8 mouse cellular contexts compared by ENCODE assay signal in genomic region chr11:82952612-82953542, GRCm38 (mm10). TPM values are rescaled to one million over a fixed set of nuclear protein-coding genes. Genes with fewer than 3 reads are reported as not detected.
A peak's percentile ranks its signal among the peaks of the same experiment; 100 is the strongest.
DNase-seq lines count a peak whose midpoint lies in the region; ATAC-seq and TF ChIP-seq lines count a peak whose summit lies in the region.

No protein-coding gene starts in this region.

- DNase-seq in 416B (ENCODE audit: low read depth) (peak; percentile 90), MEL-GATA-1-ER (ENCODE audit: extremely low read depth, low read depth) (peak; percentile 89)
- DNase-seq in forebrain, embryonic 11.5 days (ENCODE audit: low spot score), result no peak
- DNase-seq in cerebellum, adult 2 months, result no peak
- DNase-seq in c-Kit-positive CD71-positive TER-119-positive erythroid progenitor cells, embryonic 14.5 days (ENCODE audit: low spot score), result no peak

- peak overlapping the region; percentile 51 for H3K4me2 ChIP-seq in kidney, embryonic 15.5 days
- H3K4me2 ChIP-seq in forebrain, embryonic 11.5 days (ENCODE audit: low read depth, low read length, severe bottlenecking), result no peak overlapping the region
- H3K4me2 ChIP-seq in forebrain, embryonic 15.5 days (replicated peaks), result no peak overlapping the region

- no peaks in the 10 kb centered on the region for H3K9me3 ChIP-seq in kidney, embryonic 15.5 days (replicated peaks)
- H3K9me3 ChIP-seq in forebrain, embryonic 11.5 days (ENCODE audit: control insufficient read depth, low read length), result no peaks in the 10 kb centered on the region
- no peaks in the 10 kb centered on the region for H3K9me3 ChIP-seq in forebrain, embryonic 15.5 days

- no peak for TF ChIP-seq POLR2A in cerebellum, adult 2 months (IDR thresholded peaks at IDR 0.05; ENCODE audit: borderline replicate concordance, insufficient read depth, low read length)

- H3K9ac ChIP-seq in kidney, embryonic 15.5 days, result no peak overlapping the region
- no peak overlapping the region for H3K9ac ChIP-seq in forebrain, embryonic 11.5 days (ENCODE audit: low read length)
- no peak overlapping the region for H3K9ac ChIP-seq in forebrain, embryonic 15.5 days (replicated peaks)

- peak overlapping the region; percentile 37 for H3K4me3 ChIP-seq in kidney, embryonic 15.5 days (replicated peaks)
- no peak overlapping the region for H3K4me3 ChIP-seq in forebrain, embryonic 11.5 days (ENCODE audit: low read depth, low read length)
- no peak overlapping the region for H3K4me3 ChIP-seq in cerebellum, adult 2 months (replicated peaks; ENCODE audit: insufficient read depth, low read depth, low read length)
- no peak overlapping the region for H3K4me3 ChIP-seq in forebrain, embryonic 15.5 days

- H3K36me3 ChIP-seq in kidney, embryonic 15.5 days, result no peaks in the 10 kb centered on the region
- no peaks in the 10 kb centered on the region for H3K36me3 ChIP-seq in forebrain, embryonic 11.5 days (ENCODE audit: control insufficient read depth, insufficient read depth, low read length)
- no peaks in the 10 kb centered on the region for H3K36me3 ChIP-seq in forebrain, embryonic 15.5 days

- H3K27ac ChIP-seq in kidney, embryonic 15.5 days, result peak overlapping the region; percentile 59; the same call in 1 of the 2 replicates
- no peak overlapping the region for H3K27ac ChIP-seq in forebrain, embryonic 11.5 days (ENCODE audit: low read depth, low read length)
- no peak overlapping the region for H3K27ac ChIP-seq in cerebellum, adult 2 months (ENCODE audit: insufficient read depth, low read length)
- H3K27ac ChIP-seq in forebrain, embryonic 15.5 days (replicated peaks), result no peak overlapping the region

- H3K4me1 ChIP-seq in kidney, embryonic 15.5 days, result peaks cover 10% of the 10 kb centered on the region
- H3K4me1 ChIP-seq in forebrain, embryonic 11.5 days (replicated peaks; ENCODE audit: control insufficient read depth, insufficient read depth, low read length), result no peaks in the 10 kb centered on the region
- no peaks in the 10 kb centered on the region for H3K4me1 ChIP-seq in cerebellum, adult 2 months (ENCODE audit: control insufficient read depth, insufficient read depth, low read length)
- 0 out of 2 replicates have a peak, but pooled peaks cover 3% of the 10 kb centered on the region for H3K4me1 ChIP-seq in forebrain, embryonic 15.5 days

- no peak for TF ChIP-seq CTCF in cerebellum, adult 2 months (IDR thresholded peaks at IDR 0.05; ENCODE audit: borderline replicate concordance, insufficient read depth, low read depth, low read length)

- 56% methylated on average over 9 of the region's 9 CpGs for WGBS in kidney, embryonic 15.5 days
- 66% methylated on average over 9 of the region's 9 CpGs for WGBS in forebrain, embryonic 11.5 days
- WGBS in cerebellum, adult 2 months, result 71% methylated on average over 9 of the region's 9 CpGs
- 72% methylated on average over 9 of the region's 9 CpGs for WGBS in forebrain, embryonic 15.5 days

- H3K27me3 ChIP-seq in kidney, embryonic 15.5 days, result peaks cover 60% of the 10 kb centered on the region
- peaks cover 24% of the 10 kb centered on the region for H3K27me3 ChIP-seq in forebrain, embryonic 11.5 days (ENCODE audit: control insufficient read depth, insufficient read depth, low read length)
- no peaks in the 10 kb centered on the region; the same call in 1 of the 2 replicates for H3K27me3 ChIP-seq in cerebellum, adult 2 months (ENCODE audit: control insufficient read depth, insufficient read depth, low read length)
- H3K27me3 ChIP-seq in forebrain, embryonic 15.5 days, result peaks cover 49% of the 10 kb centered on the region

- no peak for ATAC-seq in kidney, embryonic 15.5 days (replicated peaks; ENCODE audit: low FRiP score)
- peak; percentile 94 for ATAC-seq in megakaryocyte progenitor cell, adult 5-6 weeks (replicated peaks; ENCODE audit: poor library complexity)
- no peak for ATAC-seq in forebrain, embryonic 11.5 days (replicated peaks; ENCODE audit: low FRiP score)
- ATAC-seq in forebrain, embryonic 15.5 days (replicated peaks), result no peak

RNA-seq across cellular contexts. Expression of gene Slfn5, which starts 1.7 kb away (rescaled TPM):
- polyA plus RNA-seq in kidney, embryonic 15.5 days (2015; fragmentation: Nextera tagmentation; extraction: Ambion mirVana), result 7.4 and 9.8 TPM in 2 replicates
- 1.4 and 1.5 TPM in 2 replicates for total RNA-seq in megakaryocyte progenitor cell, adult 5-6 weeks (2015)
- total RNA-seq in megakaryocyte progenitor cell, adult 5-6 weeks (2017), result 1.7 and 2.8 TPM in 2 replicates
- 0.28 and 0.40 TPM in 2 replicates for polyA plus RNA-seq in forebrain, embryonic 11.5 days (2014; fragmentation: Nextera tagmentation; extraction: Ambion mirVana)
- polyA plus RNA-seq in cerebellum, adult 2 months (2012; rRNA removed), result 3.7 and 3.8 TPM in 2 replicates
- polyA plus RNA-seq in forebrain, embryonic 15.5 days (2015; fragmentation: Nextera tagmentation; extraction: Ambion mirVana), result 0.85 and 1.1 TPM in 2 replicates

RNA-seq across cellular contexts. Expression of gene Slfn9, which starts 38.8 kb away (rescaled TPM):
- polyA plus RNA-seq in kidney, embryonic 15.5 days (2015; fragmentation: Nextera tagmentation; extraction: Ambion mirVana), result 18.6 and 20.7 TPM in 2 replicates
- 33.4 and 33.6 TPM in 2 replicates for total RNA-seq in megakaryocyte progenitor cell, adult 5-6 weeks (2015)
- 33.1 and 41.3 TPM in 2 replicates for total RNA-seq in megakaryocyte progenitor cell, adult 5-6 weeks (2017)
- polyA plus RNA-seq in forebrain, embryonic 11.5 days (2014; fragmentation: Nextera tagmentation; extraction: Ambion mirVana), result 9.3 and 9.8 TPM in 2 replicates
- 0.08 TPM in 2 replicates for polyA plus RNA-seq in cerebellum, adult 2 months (2012; rRNA removed)
- 5.1 and 5.4 TPM in 2 replicates for polyA plus RNA-seq in forebrain, embryonic 15.5 days (2015; fragmentation: Nextera tagmentation; extraction: Ambion mirVana)

RNA-seq across cellular contexts. Expression of gene Unc45b, which starts 42.5 kb away (rescaled TPM):
- polyA plus RNA-seq in kidney, embryonic 15.5 days (2015; fragmentation: Nextera tagmentation; extraction: Ambion mirVana), result 6.0 and 7.1 TPM in 2 replicates
- 0.05 and 0.07 TPM in 2 replicates for total RNA-seq in megakaryocyte progenitor cell, adult 5-6 weeks (2015)
- not detected in 2 replicates for total RNA-seq in megakaryocyte progenitor cell, adult 5-6 weeks (2017)
- polyA plus RNA-seq in forebrain, embryonic 11.5 days (2014; fragmentation: Nextera tagmentation; extraction: Ambion mirVana), result 0.20 and 0.41 TPM in 2 replicates
- 1.9 and 2.3 TPM in 2 replicates for polyA plus RNA-seq in cerebellum, adult 2 months (2012; rRNA removed)
- 1.0 and 1.3 TPM in 2 replicates for polyA plus RNA-seq in forebrain, embryonic 15.5 days (2015; fragmentation: Nextera tagmentation; extraction: Ambion mirVana)

RNA-seq across cellular contexts. Expression of gene Nle1, which starts 44.7 kb away (rescaled TPM):
- 34.9 and 40.0 TPM in 2 replicates for polyA plus RNA-seq in kidney, embryonic 15.5 days (2015; fragmentation: Nextera tagmentation; extraction: Ambion mirVana)
- 21.1 and 27.4 TPM in 2 replicates for total RNA-seq in megakaryocyte progenitor cell, adult 5-6 weeks (2015)
- 20.3 and 27.2 TPM in 2 replicates for total RNA-seq in megakaryocyte progenitor cell, adult 5-6 weeks (2017)
- polyA plus RNA-seq in forebrain, embryonic 11.5 days (2014; fragmentation: Nextera tagmentation; extraction: Ambion mirVana), result 31.9 and 34.8 TPM in 2 replicates
- polyA plus RNA-seq in cerebellum, adult 2 months (2012; rRNA removed), result 39.5 and 43.0 TPM in 2 replicates
- polyA plus RNA-seq in forebrain, embryonic 15.5 days (2015; fragmentation: Nextera tagmentation; extraction: Ambion mirVana), result 32.0 and 37.5 TPM in 2 replicates

Comparison
In these comparisons a context has a peak if more than half of its experiments do, and no peak if none do; other contexts are left out.
1. DNase-seq: peak in 416B (single experiment) and MEL-GATA-1-ER (single experiment); none in forebrain, embryonic 11.5 days (single experiment), cerebellum, adult 2 months (0 of 2) and c-Kit-positive CD71-positive TER-119-positive erythroid progenitor cells, embryonic 14.5 days (single experiment).